Mouse (Mus musculus): ENCODE measurements around the gene Fam71e1. TPM values are rescaled to one million over a fixed set of nuclear protein-coding genes. Genes with fewer than 3 reads are reported as not detected.

Gene Fam71e1
- polyA plus RNA-seq, 1 experiment from 2014 or later = 19.2 TPM

GRCm38 (mm10) chr7:44482836-44483435 lies 13.4 kb upstream of the Fam71e1 start:
- Histone ChIP-seq H3K4me1 (replicated peaks; ENCODE audit: insufficient read depth, low read length) (no peaks in the 10 kb centered on the region), H3K36me3 (ENCODE audit: insufficient read depth, low read length) (no peaks in the 10 kb centered on the region), H3K9me3 (replicated peaks; ENCODE audit: low read length) (no peaks in the 10 kb centered on the region), H3K9ac (ENCODE audit: low read depth, low read length) (no peak overlapping the region), H3K27ac (no peak overlapping the region), H3K4me3 (replicated peaks; ENCODE audit: low read depth, low read length) (no peak overlapping the region), H3K27me3 (ENCODE audit: insufficient read depth, low read length) (0 out of 2 replicates have a peak, but pooled peaks cover 5% of the 10 kb centered on the region), H3K4me2 (ENCODE audit: low read length) (no peak overlapping the region)
- ATAC-seq (replicated peaks; ENCODE audit: low FRiP score, low read depth) = no peak
- no peak for TF ChIP-seq CTCF (IDR thresholded peaks at IDR 0.05; ENCODE audit: low read depth)
- WGBS = 58% methylated on average over 3 of the region's 3 CpGs
- DNase-seq (ENCODE audit: low spot score) = no peak

- WGBS = 91% methylated on average over 1 of the region's 1 CpGs
- TF ChIP-seq CTCF (IDR thresholded peaks at IDR 0.05; ENCODE audit: low read depth) = no peak
- Histone ChIP-seq H3K4me3 (replicated peaks; ENCODE audit: low read depth, low read length) (no peak overlapping the region), H3K4me1 (replicated peaks; ENCODE audit: insufficient read depth, low read length) (no peaks in the 10 kb centered on the region), H3K27me3 (ENCODE audit: insufficient read depth, low read length) (0 out of 2 replicates have a peak, but pooled peaks cover 5% of the 10 kb centered on the region), H3K36me3 (ENCODE audit: insufficient read depth, low read length) (peaks cover 9% of the 10 kb centered on the region; the same call in 1 of the 2 replicates), H3K9me3 (replicated peaks; ENCODE audit: low read length) (no peaks in the 10 kb centered on the region), H3K27ac (no peak overlapping the region), H3K4me2 (ENCODE audit: low read length) (no peak overlapping the region), H3K9ac (ENCODE audit: low read depth, low read length) (no peak overlapping the region)
- DNase-seq (ENCODE audit: low spot score) (no peak), ATAC-seq (replicated peaks; ENCODE audit: low FRiP score, low read depth) (no peak)
Measured at GRCm38 (mm10) chr7:44484109-44484508, 12.3 kb upstream of the Fam71e1 start.

- Histone ChIP-seq H3K27ac (no peak overlapping the region), H3K36me3 (ENCODE audit: insufficient read depth, low read length) (peaks cover 12% of the 10 kb centered on the region; the same call in 1 of the 2 replicates)
- 39% methylated on average over 5 of the region's 5 CpGs for WGBS
Measured at GRCm38 (mm10) chr7:44484841-44485571, 11.4 kb upstream of the Fam71e1 start.

GRCm38 (mm10) chr7:44485572-44486195 lies 10.7 kb upstream of the Fam71e1 start:
- Histone ChIP-seq H3K9me3 (replicated peaks; ENCODE audit: low read length) (no peaks in the 10 kb centered on the region), H3K9ac (ENCODE audit: low read depth, low read length) (no peak overlapping the region), H3K4me1 (replicated peaks; ENCODE audit: insufficient read depth, low read length) (no peaks in the 10 kb centered on the region), H3K27me3 (ENCODE audit: insufficient read depth, low read length) (no peaks in the 10 kb centered on the region), H3K4me2 (ENCODE audit: low read length) (no peak overlapping the region), H3K4me3 (replicated peaks; ENCODE audit: low read depth, low read length) (no peak overlapping the region), H3K27ac (no peak overlapping the region), H3K36me3 (ENCODE audit: insufficient read depth, low read length) (peaks cover 18% of the 10 kb centered on the region)
- ATAC-seq (replicated peaks; ENCODE audit: low FRiP score, low read depth) (no peak), DNase-seq (ENCODE audit: low spot score) (no peak)
- WGBS = 77% methylated on average over 7 of the region's 7 CpGs
- no peak for TF ChIP-seq CTCF (IDR thresholded peaks at IDR 0.05; ENCODE audit: low read depth)

More at GRCm38 (mm10) chr7:44484841-44485571, 11.4 kb upstream of the Fam71e1 start:
- Histone ChIP-seq H3K4me2 (ENCODE audit: low read length) (no peak overlapping the region), H3K9me3 (replicated peaks; ENCODE audit: low read length) (no peaks in the 10 kb centered on the region), H3K4me1 (replicated peaks; ENCODE audit: insufficient read depth, low read length) (no peaks in the 10 kb centered on the region), H3K9ac (ENCODE audit: low read depth, low read length) (no peak overlapping the region), H3K4me3 (replicated peaks; ENCODE audit: low read depth, low read length) (no peak overlapping the region), H3K27me3 (ENCODE audit: insufficient read depth, low read length) (no peaks in the 10 kb centered on the region)
- ATAC-seq (replicated peaks; ENCODE audit: low FRiP score, low read depth) (peak; percentile 73), DNase-seq (ENCODE audit: low spot score) (peak; percentile 78)
- peak; percentile 98 for TF ChIP-seq CTCF (IDR thresholded peaks at IDR 0.05; ENCODE audit: low read depth)

GRCm38 (mm10) chr7:44486927-44487575 lies 9.3 kb upstream of the Fam71e1 start:
- Histone ChIP-seq H3K36me3 (ENCODE audit: insufficient read depth, low read length) (peaks cover 32% of the 10 kb centered on the region), H3K4me2 (ENCODE audit: low read length) (no peak overlapping the region), H3K9ac (ENCODE audit: low read depth, low read length) (no peak overlapping the region), H3K27me3 (ENCODE audit: insufficient read depth, low read length) (no peaks in the 10 kb centered on the region), H3K27ac (no peak overlapping the region), H3K4me3 (replicated peaks; ENCODE audit: low read depth, low read length) (no peak overlapping the region), H3K4me1 (replicated peaks; ENCODE audit: insufficient read depth, low read length) (no peaks in the 10 kb centered on the region), H3K9me3 (replicated peaks; ENCODE audit: low read length) (no peaks in the 10 kb centered on the region)
- WGBS = 66% methylated on average over 13 of the region's 13 CpGs
- TF ChIP-seq CTCF (IDR thresholded peaks at IDR 0.05; ENCODE audit: low read depth) = no peak
- no peak for DNase-seq (ENCODE audit: low spot score)
- ATAC-seq (replicated peaks; ENCODE audit: low FRiP score, low read depth) = no peak

- no peak for DNase-seq (ENCODE audit: low spot score)
- TF ChIP-seq CTCF (IDR thresholded peaks at IDR 0.05; ENCODE audit: low read depth) = no peak
- Histone ChIP-seq H3K36me3 (ENCODE audit: insufficient read depth, low read length) (peaks cover 41% of the 10 kb centered on the region), H3K9ac (ENCODE audit: low read depth, low read length) (no peak overlapping the region), H3K27ac (no peak overlapping the region), H3K27me3 (ENCODE audit: insufficient read depth, low read length) (no peaks in the 10 kb centered on the region), H3K4me1 (replicated peaks; ENCODE audit: insufficient read depth, low read length) (no peaks in the 10 kb centered on the region), H3K9me3 (replicated peaks; ENCODE audit: low read length) (no peaks in the 10 kb centered on the region), H3K4me3 (replicated peaks; ENCODE audit: low read depth, low read length) (no peak overlapping the region), H3K4me2 (ENCODE audit: low read length) (no peak overlapping the region)
- no peak for ATAC-seq (replicated peaks; ENCODE audit: low FRiP score, low read depth)
- 89% methylated on average over 7 of the region's 7 CpGs for WGBS
Measured at GRCm38 (mm10) chr7:44487936-44488335, 8.4 kb upstream of the Fam71e1 start.

Measured in kidney, postnatal 0 days (tissue).